Mouse (Mus musculus) G1E (cell line): ENCODE results near the gene Trp63. TPM values are rescaled to one million over a fixed set of nuclear protein-coding genes. Genes with fewer than 3 reads are reported as not detected.

Source experiments
- ATAC-seq: 2 replicates; pipeline ENCODE4 v1.8.0; 2016; ENCODE audit warnings: mild to moderate bottlenecking; ENCODE audit not compliant: insufficient number of reproducible peaks, poor library complexity, low FRiP score, severe bottlenecking; ENCODE audit errors: extremely low read depth
- DNase-seq: peaks from one replicate; pipeline ENCODE4 v3.0.0; 2012; ENCODE audit warnings: low spot score
- H3K27me3 ChIP-seq: 2 replicates; pipeline ENCODE4 v1.6.1; 2012; ENCODE audit warnings: mild to moderate bottlenecking, low read length, inconsistent platforms; ENCODE audit not compliant: insufficient read depth
- H3K36me3 ChIP-seq: replicated peaks from 2 replicates; pipeline ENCODE3; 2012; ENCODE audit warnings: mild to moderate bottlenecking, inconsistent platforms
- H3K4me1 ChIP-seq: 2 replicates; pipeline ENCODE4 v1.6.1; 2012; ENCODE audit warnings: low read depth, low read length, inconsistent platforms, mixed read lengths; ENCODE audit not compliant: insufficient read depth
- H3K4me3 ChIP-seq: 2 replicates; pipeline ENCODE4 v1.5.1; 2012; ENCODE audit warnings: low read depth, mild to moderate bottlenecking, inconsistent platforms, low read length, moderate library complexity, mixed read lengths
- H3K9me3 ChIP-seq: replicated peaks from 2 replicates; pipeline ENCODE4 v1.6.1; 2012; ENCODE audit warnings: inconsistent platforms
- CTCF ChIP-seq: IDR thresholded peaks from 2 replicates; pipeline ENCODE4 v1.5.1; 2012; ENCODE audit warnings: low read depth, low read length, inconsistent platforms, mixed read lengths
- GATA1 ChIP-seq: IDR thresholded peaks from 2 replicates; pipeline ENCODE4 v1.6.1; 2012; ENCODE audit warnings: borderline replicate concordance, low read length, inconsistent platforms, mixed read lengths
- GATA2 ChIP-seq: IDR thresholded peaks from 2 replicates; pipeline ENCODE4 v1.6.1; 2012; ENCODE audit warnings: low read depth, low read length, inconsistent platforms, borderline replicate concordance
- POLR2AphosphoS5 ChIP-seq: IDR thresholded peaks from 2 replicates; pipeline ENCODE4 v1.6.1; 2012; ENCODE audit warnings: low read depth, low read length, inconsistent platforms; ENCODE audit not compliant: insufficient replicate concordance
- TAL1 ChIP-seq: conservative IDR thresholded peaks from 2 replicates; pipeline ENCODE4 v1.6.1; 2012; ENCODE audit warnings: low read depth, low read length, inconsistent platforms, mixed read lengths
- polyA plus RNA-seq: library from polyadenylated mRNA; stranded (reverse); fragments of >175 nt; gene quantifications from 2 replicates; pipeline ENCODE4 v1.2.3, GENCODE M21; 2012
- total RNA-seq, 2 experiments: library from RNA; stranded (forward) in 1 of 2; stranded (reverse) in 1 of 2; fragments of 200-1000 nt in 1 of 2; fragments of >200 nt in 1 of 2; fragmentation: Nextera tagmentation in 1 of 2; gene quantifications; 2 replicates each; pipeline ENCODE4 v1.2.3; 2014 to 2017

Gene Trp63
- total and polyA plus RNA-seq, 3 experiments = 0.16 TPM; not detected in 2

- TF ChIP-seq GATA2 (no peak), GATA1 (no peak), CTCF (no peak), POLR2AphosphoS5 (no peak)
- Histone ChIP-seq H3K4me1 (no peaks in the 10 kb centered on the region), H3K36me3 (no peaks in the 10 kb centered on the region), H3K4me3 (no peak overlapping the region), H3K9me3 (0 out of 2 replicates have a peak, but pooled peaks cover 5% of the 10 kb centered on the region), H3K27me3 (no peaks in the 10 kb centered on the region)
- ATAC-seq = no peak
- DNase-seq = no peak
These were observed 74.5 kb downstream of the Trp63 start for GRCm38 (mm10) chr16:25758108-25758507.

- H3K36me3 ChIP-seq = no peaks in the 10 kb centered on the region
- H3K27me3 ChIP-seq = no peaks in the 10 kb centered on the region
- TF ChIP-seq GATA1 (no peak), POLR2AphosphoS5 (no peak), GATA2 (no peak), CTCF (no peak), TAL1 (no peak)
- ATAC-seq (no peak), DNase-seq (no peak)
- H3K9me3 ChIP-seq = no peaks in the 10 kb centered on the region
- H3K4me3 ChIP-seq = no peak overlapping the region
- no peaks in the 10 kb centered on the region for H3K4me1 ChIP-seq
These were observed 82.0 kb downstream of the Trp63 start for GRCm38 (mm10) chr16:25765549-25765948.

- H3K4me3 ChIP-seq = no peak overlapping the region
These were observed 91.0 kb downstream of the Trp63 start for GRCm38 (mm10) chr16:25774611-25775010.

GRCm38 (mm10) chr16:25777501-25777900 lies 93.9 kb downstream of the Trp63 start:
- ATAC-seq (no peak), DNase-seq (no peak)
- no peak for TF ChIP-seq TAL1
- no peak for TF ChIP-seq POLR2AphosphoS5
- no peak for TF ChIP-seq GATA1
- no peak for TF ChIP-seq GATA2
- TF ChIP-seq CTCF = no peak
- H3K36me3 ChIP-seq = no peaks in the 10 kb centered on the region
- H3K4me1 ChIP-seq = no peaks in the 10 kb centered on the region
- H3K27me3 ChIP-seq = no peaks in the 10 kb centered on the region
- peaks cover 2% of the 10 kb centered on the region; the same call in 1 of the 2 replicates for H3K9me3 ChIP-seq
- H3K4me3 ChIP-seq = no peak overlapping the region

More at GRCm38 (mm10) chr16:25774611-25775010, 91.0 kb downstream of the Trp63 start:
- TF ChIP-seq POLR2AphosphoS5 (no peak), GATA2 (no peak), CTCF (no peak), TAL1 (no peak), GATA1 (no peak)
- Histone ChIP-seq H3K36me3 (no peaks in the 10 kb centered on the region), H3K9me3 (0 out of 2 replicates have a peak, but pooled peaks cover 2% of the 10 kb centered on the region), H3K4me1 (no peaks in the 10 kb centered on the region), H3K27me3 (no peaks in the 10 kb centered on the region)
- no peak for DNase-seq
- ATAC-seq = no peak

GRCm38 (mm10) chr16:25779964-25780363 lies 96.4 kb downstream of the Trp63 start:
- Histone ChIP-seq H3K9me3 (peaks cover 2% of the 10 kb centered on the region; the same call in 1 of the 2 replicates), H3K4me3 (no peak overlapping the region), H3K4me1 (no peaks in the 10 kb centered on the region), H3K36me3 (no peaks in the 10 kb centered on the region), H3K27me3 (no peaks in the 10 kb centered on the region)
- DNase-seq (no peak), ATAC-seq (no peak)
- TF ChIP-seq GATA2 (no peak), GATA1 (no peak), POLR2AphosphoS5 (no peak), TAL1 (no peak), CTCF (no peak)

GRCm38 (mm10) chr16:25784246-25784645 lies 100.7 kb downstream of the Trp63 start:
- no peak for DNase-seq
- Histone ChIP-seq H3K36me3 (no peaks in the 10 kb centered on the region), H3K9me3 (peaks cover 2% of the 10 kb centered on the region; the same call in 1 of the 2 replicates), H3K27me3 (no peaks in the 10 kb centered on the region), H3K4me1 (no peaks in the 10 kb centered on the region), H3K4me3 (no peak overlapping the region)
- TF ChIP-seq GATA1 (no peak), CTCF (no peak), POLR2AphosphoS5 (no peak), TAL1 (no peak), GATA2 (no peak)
- ATAC-seq = no peak
